Mouse (Mus musculus) brain, adult 10 weeks (tissue): Measurements from ENCODE around the gene Metrn. TPM values are rescaled to one million over a fixed set of nuclear protein-coding genes. Genes with fewer than 3 reads are reported as not detected.

Source experiments
- polyA plus RNA-seq: library from polyadenylated mRNA; stranded (reverse); fragments of 350-450 nt; fragmentation: Illumina TruSeq; extraction: RNeasy Lipid Tissue Mini Kit (QIAGEN cat#74804); gene quantifications from one replicate; pipeline ENCODE4 v1.2.3, GENCODE M21; 2015; ENCODE audit warnings: low read depth, low replicate concordance

The Metrn gene
- 128 TPM for polyA plus RNA-seq

DNA sequence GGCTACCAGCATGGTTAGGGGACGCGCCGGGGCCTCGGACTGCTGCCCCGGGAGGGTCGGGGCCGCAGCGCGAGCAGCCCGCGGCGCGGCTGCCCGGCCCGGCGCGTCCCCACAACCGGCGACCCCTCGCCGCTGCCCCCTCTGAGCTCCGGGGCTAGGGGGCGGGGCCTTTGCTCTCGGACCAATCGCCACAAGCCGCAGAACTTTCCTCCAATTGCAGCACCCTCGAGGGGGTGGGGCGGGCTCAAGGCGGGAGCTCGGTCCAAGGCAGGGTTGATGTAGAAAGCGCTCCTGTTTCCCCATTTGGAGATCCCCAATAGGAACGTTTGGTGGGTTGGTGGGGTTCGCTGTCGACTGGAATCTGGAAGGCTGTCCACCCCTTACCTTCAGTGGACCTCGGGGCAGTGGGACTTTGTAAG, at the start of gene Metrn:
Gene Metrn (minus strand): TSS at position 186 of the 419 bp plus-strand sequence.

DNA sequence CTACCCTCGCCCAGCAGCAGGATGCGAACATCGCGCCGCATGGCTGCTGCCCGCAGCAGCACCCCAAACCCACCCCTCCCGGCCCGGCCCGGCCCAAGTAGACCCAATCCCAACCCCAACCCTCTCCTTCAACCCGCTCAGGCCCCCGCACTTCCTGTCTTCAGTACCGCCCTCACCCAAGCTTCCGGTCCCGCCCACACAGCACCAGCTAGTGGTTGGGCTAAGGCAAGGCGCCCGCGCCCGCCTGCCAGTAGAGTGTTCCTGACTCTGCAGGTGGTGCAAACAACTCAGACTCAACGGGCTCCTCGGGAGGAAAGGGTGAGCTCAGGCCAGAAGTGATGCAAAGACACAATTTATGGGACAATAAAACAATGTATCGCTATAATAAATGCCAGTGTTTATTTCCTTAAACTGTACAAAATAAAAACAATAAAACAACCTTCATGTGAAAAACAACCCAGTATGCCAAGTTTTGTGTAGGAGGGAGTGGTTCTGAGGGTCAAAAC, 47.5 kb upstream of the Metrn start, which contains the start of gene Rhot2:
Gene Rhot2 (minus strand): TSS at position 456 of the 506 bp plus-strand sequence.

DNA sequence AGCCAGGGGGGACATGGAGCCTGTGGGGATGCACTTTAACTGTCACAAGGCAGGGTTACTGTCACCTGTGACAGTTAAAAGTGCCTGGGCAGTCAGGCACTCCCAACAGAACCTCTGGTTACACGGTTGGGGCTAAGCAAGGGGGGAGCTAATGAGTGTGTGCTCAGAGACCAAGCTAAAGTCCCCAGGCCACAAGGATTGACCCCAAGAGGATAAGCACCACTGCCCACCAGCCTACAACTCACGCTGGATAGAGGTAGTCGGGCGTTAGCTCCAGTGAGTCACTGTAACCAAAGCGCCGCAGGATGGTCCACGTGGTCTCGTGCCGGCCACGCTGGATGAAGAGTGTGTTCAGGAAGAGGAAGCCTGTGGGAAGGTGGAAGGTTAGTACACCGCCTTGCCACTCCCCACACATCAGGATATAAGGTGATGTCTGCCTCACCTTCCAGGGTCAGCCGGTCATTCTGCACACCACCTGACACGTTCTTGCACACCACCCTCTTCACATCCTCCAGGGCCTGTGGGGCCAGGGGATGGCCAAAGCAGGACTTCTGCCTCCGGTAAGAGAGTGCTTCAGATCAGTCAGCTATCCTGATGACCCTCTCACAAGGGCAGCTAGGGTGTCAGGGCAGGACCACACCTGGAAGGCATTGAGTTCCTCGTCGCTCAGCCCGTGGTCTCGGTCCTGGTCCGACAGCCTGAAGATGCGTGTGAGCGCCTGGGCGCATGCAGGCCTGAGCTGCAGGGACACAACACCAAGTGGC, 44.4 kb upstream of the Metrn start, which contains the start of gene Gm20683:
Gene Gm20683 (minus strand): TSS at position 647 of the 764 bp plus-strand sequence.

DNA sequence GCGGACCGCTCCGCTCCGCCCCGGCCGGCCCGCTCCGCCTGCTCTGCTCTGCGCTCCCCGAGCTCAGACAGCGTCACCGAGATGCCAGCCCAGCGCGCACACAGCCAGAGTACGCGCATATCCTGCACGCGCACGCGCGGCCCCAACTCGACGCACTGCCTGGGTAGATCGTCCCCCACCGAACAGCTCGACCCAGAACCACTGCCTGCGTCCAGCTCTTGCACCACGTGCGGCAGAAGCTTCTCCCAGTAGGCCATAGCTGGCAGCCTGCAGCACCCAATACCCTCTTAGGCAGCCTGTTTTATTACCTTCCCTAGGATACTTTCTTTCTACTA, 40.1 kb upstream of the Metrn start, which contains the start of gene Rhbdl1:
Gene Rhbdl1 (minus strand): TSS at position 220 of the 335 bp plus-strand sequence.

DNA sequence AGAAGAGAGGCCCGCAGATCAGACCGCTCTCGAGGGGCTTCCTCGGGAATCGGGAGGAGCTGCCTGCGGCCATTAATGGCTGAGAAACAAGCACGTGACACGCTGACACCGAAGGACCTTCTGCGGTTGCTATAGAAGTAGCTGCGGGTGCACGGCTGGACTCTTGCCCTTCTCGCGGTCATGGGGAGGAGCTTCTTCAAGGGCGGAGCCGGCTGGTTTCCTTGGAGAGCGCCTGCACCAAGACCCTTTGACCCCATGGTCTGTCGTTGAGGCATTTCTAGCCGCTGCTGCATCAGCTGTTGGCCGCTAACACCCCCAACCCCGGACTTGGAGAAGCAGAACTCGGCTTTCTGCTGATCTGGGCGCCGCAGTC, 36.3 kb upstream of the Metrn start, which contains the start of gene Stub1:
Gene Stub1 (minus strand): TSS at position 114 of the 373 bp plus-strand sequence.

DNA sequence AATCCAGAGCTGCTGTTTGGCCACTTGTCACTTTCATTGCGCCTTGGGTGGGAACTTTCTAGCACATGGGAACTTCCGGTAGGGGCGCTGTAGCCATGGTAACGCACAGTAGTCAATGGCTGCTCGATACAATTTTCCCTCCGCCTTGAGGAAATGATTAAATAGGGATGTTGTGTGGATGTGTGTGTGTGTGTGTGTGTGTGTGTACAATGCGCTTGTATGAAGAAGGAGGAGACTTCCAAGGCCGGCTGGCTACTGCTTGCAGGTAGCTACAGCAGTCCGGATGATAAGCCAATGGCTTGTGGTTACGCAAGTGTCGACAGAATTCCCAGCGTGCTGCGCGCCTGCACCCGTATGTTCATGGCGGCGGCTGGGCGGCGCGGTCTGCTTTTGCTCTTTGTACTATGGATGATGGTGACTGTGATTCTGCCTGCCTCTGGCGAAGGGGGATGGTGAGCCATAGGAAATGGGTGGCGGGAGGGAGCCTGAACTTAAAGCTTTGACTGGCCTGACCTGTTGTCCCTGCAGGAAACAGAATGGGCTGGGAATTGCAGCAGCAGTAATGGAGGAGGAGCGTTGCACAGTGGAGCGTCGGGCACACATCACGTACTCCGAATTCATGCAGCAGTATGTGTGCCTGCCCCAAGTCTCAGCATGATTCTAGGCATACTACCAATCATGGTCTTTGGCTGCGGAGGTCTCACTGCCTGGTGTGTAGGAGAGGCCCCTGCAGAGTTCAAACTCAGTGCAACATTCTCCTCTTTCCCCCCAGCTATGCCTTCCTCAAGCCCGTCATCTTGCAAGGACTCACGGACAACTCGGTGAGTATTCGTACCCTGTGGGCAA, 32.0 kb upstream of the Metrn start, which contains the start of gene Jmjd8:
Gene Jmjd8 (plus strand): TSS at position 156 of the 846 bp plus-strand sequence.

DNA sequence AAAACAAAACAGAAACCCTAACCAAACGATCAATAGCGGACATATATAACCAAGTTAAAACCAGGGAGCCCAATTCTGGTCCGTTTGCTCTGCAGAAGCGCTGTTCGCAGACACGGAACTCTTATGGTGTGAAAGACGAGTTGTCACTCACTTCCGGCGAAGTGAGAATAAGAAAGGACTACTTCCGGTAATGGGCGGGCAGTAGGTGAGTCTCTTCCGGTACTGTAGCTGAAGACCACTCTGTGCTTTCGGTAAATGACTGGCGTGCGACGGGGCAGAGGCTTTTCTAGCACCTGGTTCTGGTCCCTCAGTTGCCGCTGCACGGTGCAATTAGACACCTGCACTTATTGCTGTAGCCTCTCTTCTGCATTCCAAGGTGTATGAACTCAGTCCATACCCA, 26.5 kb upstream of the Metrn start, which contains the start of gene Wdr24:
Gene Wdr24 (plus strand): TSS at position 176 of the 400 bp plus-strand sequence.

DNA sequence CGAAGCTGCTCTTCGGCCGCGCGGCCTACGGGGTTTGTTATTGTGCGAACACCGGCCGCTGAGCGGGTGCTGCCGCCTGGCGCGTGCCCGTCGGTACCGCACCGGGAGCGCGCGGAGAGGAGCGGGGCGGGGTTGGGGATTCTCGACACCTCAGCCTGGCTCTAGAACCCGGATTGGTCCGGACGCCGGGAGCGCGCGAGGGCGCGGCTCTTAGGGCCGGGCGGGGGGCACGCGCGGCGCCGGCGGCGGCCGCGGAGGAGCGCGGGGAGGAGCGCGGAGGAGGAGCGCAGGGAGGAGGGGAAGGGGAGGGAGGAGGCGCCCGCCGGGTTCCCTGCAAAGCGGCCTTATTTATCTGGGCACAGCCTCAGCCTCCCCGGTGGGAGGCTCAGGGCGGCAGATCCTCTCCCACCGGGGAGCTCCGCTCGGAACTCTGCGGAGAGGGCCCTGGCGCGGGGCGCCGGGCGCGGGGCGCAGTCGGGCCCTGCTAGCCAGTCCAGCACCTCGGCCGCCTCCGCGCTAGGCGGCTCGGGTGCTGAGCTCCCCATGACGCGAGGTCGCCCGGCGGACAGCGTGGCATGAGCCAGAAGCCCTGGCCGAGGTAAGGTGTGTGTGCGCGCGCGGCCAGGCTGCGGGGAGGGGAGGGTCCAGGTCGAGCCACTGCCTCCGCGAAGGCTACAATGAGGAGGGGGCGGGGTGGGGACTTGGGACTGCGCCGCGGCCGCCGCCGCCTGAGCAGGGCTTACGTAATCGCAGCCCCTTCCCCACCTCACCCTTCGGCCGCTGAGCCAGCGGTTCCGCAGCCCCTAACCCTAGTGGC, 12.1 kb upstream of the Metrn start, which contains the start of gene Fbxl16:
Gene Fbxl16 (plus strand): TSS at position 297 of the 817 bp plus-strand sequence.

DNA sequence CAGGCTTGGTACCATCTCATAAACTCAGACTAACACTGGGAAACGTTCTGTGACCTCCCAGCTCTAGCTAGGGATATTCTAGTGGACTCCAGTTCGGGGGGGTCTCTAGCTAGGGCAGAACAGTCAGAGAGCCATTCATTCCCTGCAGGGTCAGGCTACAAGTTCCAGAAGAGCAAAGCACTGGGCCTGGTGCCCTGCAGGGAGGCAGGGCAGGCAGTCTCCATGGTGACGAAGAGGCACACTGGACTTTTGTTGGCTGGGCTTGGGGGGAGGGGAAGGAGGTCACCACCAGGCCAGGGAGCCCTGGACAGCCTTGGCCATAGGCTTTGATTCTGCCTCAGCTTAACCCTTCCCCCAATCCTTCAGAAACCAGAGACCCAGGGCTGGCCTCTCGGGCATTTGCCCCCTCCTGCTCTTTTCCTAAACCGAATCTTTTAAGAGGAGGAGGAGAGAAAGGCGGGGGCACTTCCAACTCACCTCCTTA, 1.3 kb downstream of the Metrn start, which contains the start of gene AC134908.4:
Gene AC134908.4 (minus strand): TSS at position 51 of the 484 bp plus-strand sequence.

DNA sequence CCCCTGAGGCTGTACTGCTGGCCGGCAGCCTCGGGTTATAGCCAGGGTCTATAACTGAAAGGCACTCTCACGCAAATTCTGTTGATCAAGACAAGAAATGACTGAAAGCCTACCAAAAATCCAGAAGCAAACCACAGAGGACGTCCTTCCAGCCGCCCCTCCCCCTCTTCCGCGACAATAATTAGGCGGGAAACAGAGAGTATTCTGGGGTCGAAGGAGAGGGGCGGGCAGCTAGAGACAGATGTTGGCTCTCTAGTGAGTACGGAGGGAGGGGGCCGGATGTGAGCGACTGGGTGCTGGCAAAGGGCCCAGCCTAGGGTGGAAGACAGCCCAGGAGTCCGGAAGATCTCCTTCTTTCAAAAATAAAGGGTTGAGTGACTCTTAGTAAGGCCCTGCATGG, 4.3 kb downstream of the Metrn start, which contains the start of gene Fam173a:
Gene Fam173a (minus strand): TSS at position 287 of the 400 bp plus-strand sequence.

DNA sequence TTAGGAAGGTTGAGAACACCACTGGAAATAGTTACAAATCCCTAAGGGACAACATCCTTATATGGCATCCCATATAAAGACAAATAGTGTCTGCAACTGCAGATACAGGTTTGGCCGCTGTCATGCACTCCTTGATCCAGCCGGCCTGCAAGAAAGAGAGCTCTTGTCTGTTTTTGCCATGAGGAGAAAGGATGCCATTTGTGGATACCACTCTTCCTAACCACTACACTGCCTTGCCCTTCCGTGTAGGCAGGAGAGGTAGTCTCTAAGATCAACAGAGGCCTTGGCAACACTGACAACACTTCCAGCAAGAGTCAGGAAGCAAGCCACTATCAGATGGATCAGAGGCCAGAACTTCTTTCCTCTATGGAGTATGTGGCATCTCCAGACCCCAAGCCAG, 10.7 kb downstream of the Metrn start, which contains the start of gene Ccdc78:
Gene Ccdc78 (plus strand): TSS at position 301 of the 400 bp plus-strand sequence.

DNA sequence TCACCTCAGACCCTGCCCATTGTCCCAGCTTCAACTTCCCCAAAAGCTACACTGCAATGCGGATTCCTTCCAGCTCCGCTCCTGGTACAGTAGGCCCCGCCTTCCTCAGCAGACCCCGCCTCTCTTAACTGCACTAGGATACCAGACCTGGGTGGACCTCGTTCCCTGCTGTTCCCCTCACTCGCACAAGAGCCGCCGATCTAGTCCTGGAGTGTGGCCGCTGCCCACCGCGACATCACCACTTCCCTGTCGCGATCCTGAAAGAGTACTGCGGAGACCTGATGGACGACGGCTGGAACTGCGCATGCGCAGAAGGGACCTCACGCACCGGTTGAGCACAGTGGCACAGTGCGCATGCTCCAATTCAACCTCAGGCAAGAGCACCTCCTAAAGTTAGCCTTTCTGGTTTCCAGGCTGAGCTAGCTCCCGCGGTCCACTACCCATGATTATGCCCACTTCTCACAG, 11.6 kb downstream of the Metrn start, which contains the start of gene Haghl:
Gene Haghl (minus strand): TSS at position 393 of the 465 bp plus-strand sequence.

DNA sequence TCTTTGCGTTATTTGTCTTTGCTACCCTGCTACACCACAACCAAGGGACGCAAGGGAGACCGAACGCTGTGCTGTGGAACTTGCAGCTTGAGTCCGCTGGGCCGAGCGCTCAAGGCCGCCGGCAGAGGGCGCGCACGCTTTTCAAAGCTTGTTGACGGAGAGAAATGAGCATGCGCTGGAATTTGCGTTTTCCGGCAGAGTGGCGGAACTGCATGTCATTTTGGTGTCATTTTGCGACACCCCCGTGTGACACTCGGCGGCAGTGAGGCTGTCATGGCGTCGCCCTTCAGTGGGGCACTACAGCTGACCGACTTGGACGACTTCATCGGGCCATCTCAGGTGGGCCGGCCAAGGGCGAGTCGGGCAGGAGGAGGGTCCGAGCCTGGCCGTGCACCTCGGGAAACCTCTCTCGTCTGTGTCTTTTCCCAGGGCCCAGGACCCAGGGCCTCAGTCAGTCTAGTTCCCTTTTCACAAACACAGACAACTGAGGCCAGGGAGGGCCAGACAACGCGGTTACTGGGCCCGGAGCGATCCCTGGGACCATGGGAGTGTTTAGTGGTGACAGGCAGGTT, 23.3 kb downstream of the Metrn start, which contains the start of gene Narfl:
Gene Narfl (plus strand): TSS at position 228 of the 572 bp plus-strand sequence.

DNA sequence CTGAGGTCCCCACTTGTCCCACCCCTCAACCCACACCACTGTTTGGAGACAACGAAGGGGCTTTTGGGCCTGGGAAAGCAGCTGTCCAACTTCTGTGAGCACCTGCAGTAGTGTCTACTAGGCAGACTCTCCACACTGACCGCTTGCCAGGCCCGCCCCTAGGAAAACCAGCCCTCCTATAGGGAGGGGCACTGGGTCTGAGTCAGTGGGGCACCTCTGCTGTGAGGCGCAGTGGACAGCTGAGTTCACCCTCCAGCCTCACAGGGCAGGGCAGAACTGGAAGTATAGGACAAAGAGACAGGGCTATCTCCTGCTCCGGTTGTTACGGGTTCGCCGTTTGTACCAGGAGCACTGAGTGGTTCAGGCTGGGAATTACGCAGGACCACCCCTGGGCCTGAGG, 42.7 kb downstream of the Metrn start, which contains the start of gene Msln:
Gene Msln (minus strand): TSS at position 138 of the 400 bp plus-strand sequence.

Other genes with a start within 250 kb of the Metrn start
- 37.3 TPM for gene Sox8, start 226.4 kb downstream of the Metrn start, polyA plus RNA-seq
- 17.9 TPM for gene Lmf1, start 218.1 kb downstream of the Metrn start, polyA plus RNA-seq
- 297 TPM for gene Gng13, start 80.0 kb downstream of the Metrn start, polyA plus RNA-seq
- gene Chtf18, start 69.7 kb downstream of the Metrn start, polyA plus RNA-seq = 1.5 TPM
- gene Rpusd1, start 69.5 kb downstream of the Metrn start, polyA plus RNA-seq = 78.9 TPM
- 0.33 TPM for gene Mslnl, start 61.1 kb downstream of the Metrn start, polyA plus RNA-seq
- gene Msln, start 42.8 kb downstream of the Metrn start, polyA plus RNA-seq = 2.9 TPM
- gene Narfl, start 23.4 kb downstream of the Metrn start, polyA plus RNA-seq = 32.3 TPM
- gene Haghl, start 11.5 kb downstream of the Metrn start, polyA plus RNA-seq = 139 TPM
- gene Ccdc78, start 10.6 kb downstream of the Metrn start, polyA plus RNA-seq = 0.62 TPM
- gene Fam173a, start 4.2 kb downstream of the Metrn start, polyA plus RNA-seq = 88.4 TPM
- 1.7 TPM for gene AC134908.4, start 1.5 kb downstream of the Metrn start, polyA plus RNA-seq
- gene Fbxl16, start 11.9 kb upstream of the Metrn start, polyA plus RNA-seq = 572 TPM
- 22.9 TPM for gene Wdr24, start 26.5 kb upstream of the Metrn start, polyA plus RNA-seq
- 42.7 TPM for gene Jmjd8, start 31.7 kb upstream of the Metrn start, polyA plus RNA-seq
- 169 TPM for gene Stub1, start 36.3 kb upstream of the Metrn start, polyA plus RNA-seq
- 44.6 TPM for gene Rhbdl1, start 40.2 kb upstream of the Metrn start, polyA plus RNA-seq
- gene Gm20683, start 44.6 kb upstream of the Metrn start, polyA plus RNA-seq = 23.4 TPM
- gene Rhot2, start 47.7 kb upstream of the Metrn start, polyA plus RNA-seq = 84.4 TPM
- gene Wdr90, start 64.4 kb upstream of the Metrn start, polyA plus RNA-seq = 21.2 TPM
- gene Mcrip2, start 71.6 kb upstream of the Metrn start, polyA plus RNA-seq = 19.9 TPM
- gene Mettl26, start 77.9 kb upstream of the Metrn start, polyA plus RNA-seq = 49.7 TPM
- gene Wfikkn1, start 83.7 kb upstream of the Metrn start, polyA plus RNA-seq = 0.33 TPM
- 40.3 TPM for gene Rab40c, start 122.6 kb upstream of the Metrn start, polyA plus RNA-seq
- 95.8 TPM for gene Pigq, start 147.8 kb upstream of the Metrn start, polyA plus RNA-seq
- 0.42 TPM for gene Nhlrc4, start 147.8 kb upstream of the Metrn start, polyA plus RNA-seq
- gene A930017K11Rik, start 155.4 kb upstream of the Metrn start, polyA plus RNA-seq = 0.97 TPM
- gene Capn15, start 188.7 kb upstream of the Metrn start, polyA plus RNA-seq = 23.5 TPM